Mouse (Mus musculus): ENCODE data around the gene Zc3h12d. TPM values are rescaled to one million over a fixed set of nuclear protein-coding genes. Genes with fewer than 3 reads are reported as not detected.

Zc3h12d gene
- polyA plus RNA-seq, 1 experiment: not detected

DNA sequence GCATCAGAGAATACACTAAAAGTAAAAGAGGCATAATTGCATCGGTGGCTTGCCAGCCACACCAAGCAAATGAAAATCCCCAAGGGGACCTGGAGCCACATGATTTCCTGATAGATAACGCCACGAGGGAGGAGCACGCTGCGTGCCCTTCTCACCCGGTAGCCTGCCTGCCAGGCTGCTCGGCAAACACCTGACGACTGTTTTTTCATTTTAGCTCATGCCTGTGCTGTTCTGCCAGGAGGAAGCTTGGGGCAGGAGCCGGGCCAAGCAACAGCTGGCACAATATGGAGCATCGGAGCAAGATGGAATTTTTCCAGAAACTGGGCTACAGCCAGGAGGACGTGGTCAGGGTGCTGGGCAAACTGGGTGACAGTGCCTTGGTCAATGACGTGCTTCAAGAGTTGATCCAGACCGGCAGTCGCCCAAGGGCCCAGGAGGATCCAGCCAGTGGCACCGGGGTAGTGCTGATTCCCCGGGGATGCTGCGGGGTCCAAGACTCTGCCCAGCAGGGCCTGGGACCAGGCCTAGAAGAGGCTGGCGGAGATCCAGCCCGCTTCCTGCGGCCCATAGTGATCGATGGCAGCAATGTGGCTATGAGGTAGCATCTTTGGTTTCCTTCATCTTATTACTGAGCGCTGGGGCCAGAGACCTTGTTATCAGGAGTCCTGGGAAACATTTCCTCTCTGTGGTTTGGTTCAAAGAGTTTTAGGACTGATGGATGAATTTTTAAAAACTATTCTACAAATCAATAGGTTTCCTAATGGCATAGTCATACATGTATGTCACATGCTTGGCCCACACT, 7.5 kb downstream of the Zc3h12d start:
- Histone ChIP-seq H3K27me3 (ENCODE audit: control insufficient read depth, insufficient read depth, insufficient read length) (no peaks in the 10 kb centered on the region), H3K4me3 (ENCODE audit: insufficient read depth, poor library complexity, severe bottlenecking) (no peak overlapping the region), H3ac (ENCODE audit: control insufficient read depth, insufficient read length, low read depth) (no peak overlapping the region), H3K79me2 (ENCODE audit: control insufficient read depth, insufficient read depth) (no peaks in the 10 kb centered on the region), H3K79me3 (ENCODE audit: low read depth) (no peaks in the 10 kb centered on the region), H3K36me3 (ENCODE audit: control insufficient read depth, insufficient read depth) (no peaks in the 10 kb centered on the region)
- TF ChIP-seq MYOD1 (IDR thresholded peaks at IDR 0.05; ENCODE audit: control insufficient read depth, insufficient read length, low read depth) (no peak), MYOG (IDR thresholded peaks at IDR 0.05; ENCODE audit: control insufficient read depth, extremely low read depth, insufficient read length) (no peak), CTCF (IDR thresholded peaks at IDR 0.05; ENCODE audit: control insufficient read depth, insufficient read depth, insufficient read length) (no peak), MAX (IDR thresholded peaks at IDR 0.05) (no peak), USF1 (IDR thresholded peaks at IDR 0.05; ENCODE audit: low read depth) (no peak), FOSL1 (IDR thresholded peaks at IDR 0.05; ENCODE audit: insufficient read depth, low read length, poor library complexity, severe bottlenecking) (no peak), CEBPB (IDR thresholded peaks at IDR 0.05; ENCODE audit: low read depth) (no peak)

DNA sequence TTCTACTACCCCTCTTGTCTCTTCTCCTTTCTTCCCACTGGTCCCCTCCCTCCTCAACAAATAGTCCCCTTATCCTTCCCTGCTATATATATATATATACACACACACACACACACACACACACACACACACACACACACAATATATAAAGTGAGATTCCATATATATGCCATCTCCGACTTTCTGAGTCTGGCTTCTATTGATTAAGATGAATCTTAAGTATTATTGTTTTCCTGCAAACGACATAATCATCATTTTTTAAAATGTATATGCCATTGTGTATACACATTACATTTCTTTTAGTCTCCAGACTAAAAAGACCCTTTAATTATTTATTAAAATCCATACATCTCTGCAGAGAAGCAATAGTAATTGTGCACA, 8.1 kb downstream of the Zc3h12d start:
- H3K4me3 ChIP-seq (ENCODE audit: insufficient read depth, poor library complexity, severe bottlenecking): no peak overlapping the region
- TF ChIP-seq USF1 (IDR thresholded peaks at IDR 0.05; ENCODE audit: low read depth) (no peak), MYOG (IDR thresholded peaks at IDR 0.05; ENCODE audit: control insufficient read depth, extremely low read depth, insufficient read length) (no peak), CTCF (IDR thresholded peaks at IDR 0.05; ENCODE audit: control insufficient read depth, insufficient read depth, insufficient read length) (no peak), CEBPB (IDR thresholded peaks at IDR 0.05; ENCODE audit: low read depth) (no peak), FOSL1 (IDR thresholded peaks at IDR 0.05; ENCODE audit: insufficient read depth, low read length, poor library complexity, severe bottlenecking) (no peak), MAX (IDR thresholded peaks at IDR 0.05) (no peak), MYOD1 (IDR thresholded peaks at IDR 0.05; ENCODE audit: control insufficient read depth, insufficient read length, low read depth) (no peak)
- no peaks in the 10 kb centered on the region for H3K79me2 ChIP-seq (ENCODE audit: control insufficient read depth, insufficient read depth)
- no peaks in the 10 kb centered on the region for H3K27me3 ChIP-seq (ENCODE audit: control insufficient read depth, insufficient read depth, insufficient read length)
- H3ac ChIP-seq (ENCODE audit: control insufficient read depth, insufficient read length, low read depth): no peak overlapping the region
- no peaks in the 10 kb centered on the region for H3K79me3 ChIP-seq (ENCODE audit: low read depth)
- H3K36me3 ChIP-seq (ENCODE audit: control insufficient read depth, insufficient read depth): no peaks in the 10 kb centered on the region

DNA sequence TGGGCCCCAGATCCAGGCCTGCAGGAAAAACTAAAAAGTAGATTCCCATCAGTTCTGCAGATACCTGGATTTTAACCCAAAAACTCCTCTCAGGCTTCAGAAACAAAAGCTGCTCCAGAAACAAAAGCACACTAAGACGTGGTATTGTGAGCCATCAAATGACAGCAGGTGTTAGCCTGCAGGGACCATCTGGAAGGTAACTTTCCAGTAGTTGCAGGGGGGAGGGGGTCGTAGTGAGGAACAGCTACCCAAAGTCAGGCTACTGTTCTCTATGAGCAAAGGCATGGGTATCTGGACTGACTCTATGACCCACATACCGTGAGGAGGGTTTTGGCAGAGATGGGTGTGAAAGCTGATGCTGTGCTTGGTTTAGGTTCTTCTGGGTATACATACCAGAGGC, 8.5 kb downstream of the Zc3h12d start:
- H3K27me3 ChIP-seq (ENCODE audit: control insufficient read depth, insufficient read depth, insufficient read length): no peaks in the 10 kb centered on the region
- no peak for TF ChIP-seq MYOG (IDR thresholded peaks at IDR 0.05; ENCODE audit: control insufficient read depth, extremely low read depth, insufficient read length)
- no peak for TF ChIP-seq USF1 (IDR thresholded peaks at IDR 0.05; ENCODE audit: low read depth)
- no peak for TF ChIP-seq MAX (IDR thresholded peaks at IDR 0.05)
- H3ac ChIP-seq (ENCODE audit: control insufficient read depth, insufficient read length, low read depth): no peak overlapping the region
- H3K79me3 ChIP-seq (ENCODE audit: low read depth): no peaks in the 10 kb centered on the region
- H3K4me3 ChIP-seq (ENCODE audit: insufficient read depth, poor library complexity, severe bottlenecking): no peak overlapping the region
- no peaks in the 10 kb centered on the region for H3K79me2 ChIP-seq (ENCODE audit: control insufficient read depth, insufficient read depth)
- no peaks in the 10 kb centered on the region for H3K36me3 ChIP-seq (ENCODE audit: control insufficient read depth, insufficient read depth)

DNA sequence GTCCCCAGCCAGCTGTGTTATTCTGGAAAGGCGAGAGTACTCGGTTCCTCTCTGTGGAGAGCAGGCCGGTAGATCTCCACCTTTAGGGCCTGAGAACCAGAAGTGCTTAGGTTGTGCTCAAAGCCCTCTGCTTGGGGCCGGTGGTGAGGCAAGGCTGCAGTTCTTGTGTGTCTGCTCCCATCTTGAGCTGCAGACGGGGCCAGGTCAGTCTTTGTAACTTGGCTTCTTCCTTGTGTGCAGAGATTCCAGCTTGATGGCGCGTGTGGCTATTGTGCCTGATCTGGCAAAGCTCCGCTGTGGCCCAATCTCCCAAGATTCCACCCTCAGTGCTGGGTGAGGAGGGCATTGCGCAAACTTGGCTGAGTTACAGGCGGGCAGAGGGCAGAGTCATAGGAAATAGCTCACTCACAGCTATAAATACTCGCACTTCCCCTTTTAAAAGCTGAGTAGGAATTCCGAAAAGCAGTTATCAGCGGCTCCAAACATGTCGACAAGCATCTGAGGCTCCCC, 9.4 kb downstream of the Zc3h12d start:
- H3K79me2 ChIP-seq (ENCODE audit: control insufficient read depth, insufficient read depth): no peaks in the 10 kb centered on the region
- no peak overlapping the region for H3K4me3 ChIP-seq (ENCODE audit: insufficient read depth, poor library complexity, severe bottlenecking)
- no peak overlapping the region for H3ac ChIP-seq (ENCODE audit: control insufficient read depth, insufficient read length, low read depth)
- H3K27me3 ChIP-seq (ENCODE audit: control insufficient read depth, insufficient read depth, insufficient read length): no peaks in the 10 kb centered on the region
- no peaks in the 10 kb centered on the region for H3K79me3 ChIP-seq (ENCODE audit: low read depth)
- TF ChIP-seq CTCF (IDR thresholded peaks at IDR 0.05; ENCODE audit: control insufficient read depth, insufficient read depth, insufficient read length) (no peak), CEBPB (IDR thresholded peaks at IDR 0.05; ENCODE audit: low read depth) (peak; percentile 96)
- no peaks in the 10 kb centered on the region for H3K36me3 ChIP-seq (ENCODE audit: control insufficient read depth, insufficient read depth)

DNA sequence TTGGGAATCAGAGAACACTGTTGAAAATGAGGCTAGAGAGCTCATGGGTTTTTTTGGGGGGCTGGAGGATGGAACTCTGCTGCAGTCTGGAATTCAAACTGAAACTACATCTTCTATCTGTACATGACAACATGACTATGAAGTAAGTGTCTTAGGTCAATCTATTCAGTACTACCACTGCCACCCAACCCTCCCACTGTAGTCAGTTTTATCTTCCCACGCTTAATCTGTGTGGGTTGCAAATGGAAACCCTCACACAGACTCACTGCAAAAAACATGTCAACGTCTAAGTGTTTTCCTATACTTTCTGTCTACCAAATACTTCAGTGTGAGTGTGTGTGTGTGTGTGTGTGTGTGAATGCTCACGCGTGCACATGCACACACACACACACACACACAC, 10.9 kb downstream of the Zc3h12d start:
- Histone ChIP-seq H3K4me3 (ENCODE audit: insufficient read depth, poor library complexity, severe bottlenecking) (no peak overlapping the region), H3ac (ENCODE audit: control insufficient read depth, insufficient read length, low read depth) (no peak overlapping the region), H3K79me3 (ENCODE audit: low read depth) (no peaks in the 10 kb centered on the region), H3K27me3 (ENCODE audit: control insufficient read depth, insufficient read depth, insufficient read length) (no peaks in the 10 kb centered on the region), H3K36me3 (ENCODE audit: control insufficient read depth, insufficient read depth) (no peaks in the 10 kb centered on the region), H3K79me2 (ENCODE audit: control insufficient read depth, insufficient read depth) (no peaks in the 10 kb centered on the region)
- no peak for TF ChIP-seq FOSL1 (IDR thresholded peaks at IDR 0.05; ENCODE audit: insufficient read depth, low read length, poor library complexity, severe bottlenecking)
- no peak for TF ChIP-seq MYOD1 (IDR thresholded peaks at IDR 0.05; ENCODE audit: control insufficient read depth, insufficient read length, low read depth)
- no peak for TF ChIP-seq USF1 (IDR thresholded peaks at IDR 0.05; ENCODE audit: low read depth)
- no peak for TF ChIP-seq MYOG (IDR thresholded peaks at IDR 0.05; ENCODE audit: control insufficient read depth, extremely low read depth, insufficient read length)
- no peak for TF ChIP-seq MAX (IDR thresholded peaks at IDR 0.05)
- TF ChIP-seq CTCF (IDR thresholded peaks at IDR 0.05; ENCODE audit: control insufficient read depth, insufficient read depth, insufficient read length): no peak
- no peak for TF ChIP-seq CEBPB (IDR thresholded peaks at IDR 0.05; ENCODE audit: low read depth)

DNA sequence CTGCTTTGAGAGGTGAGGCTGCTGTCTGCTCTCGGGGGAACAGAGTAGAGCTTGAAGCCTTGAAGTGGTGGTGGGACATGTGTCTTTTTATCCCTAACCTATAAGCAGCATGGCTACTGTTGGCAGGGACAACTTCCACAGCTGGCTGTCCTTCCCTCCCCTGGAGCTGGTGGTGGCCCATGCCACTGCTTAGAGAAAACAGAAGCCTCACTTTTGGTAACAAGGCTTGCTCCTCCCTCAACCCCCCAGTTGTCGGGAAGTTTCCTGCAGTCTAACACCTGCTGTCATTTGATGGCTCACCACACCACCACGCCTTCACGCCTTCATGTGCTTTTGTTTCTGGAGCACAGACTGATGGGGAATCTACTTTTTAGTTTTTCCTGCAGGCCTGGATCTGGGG, 11.9 kb downstream of the Zc3h12d start:
- H3K27me3 ChIP-seq (ENCODE audit: control insufficient read depth, insufficient read depth, insufficient read length): peaks cover 3% of the 10 kb centered on the region
- no peaks in the 10 kb centered on the region for H3K36me3 ChIP-seq (ENCODE audit: control insufficient read depth, insufficient read depth)
- no peaks in the 10 kb centered on the region for H3K79me2 ChIP-seq (ENCODE audit: control insufficient read depth, insufficient read depth)
- TF ChIP-seq CEBPB (IDR thresholded peaks at IDR 0.05; ENCODE audit: low read depth) (no peak), FOSL1 (IDR thresholded peaks at IDR 0.05; ENCODE audit: insufficient read depth, low read length, poor library complexity, severe bottlenecking) (no peak), USF1 (IDR thresholded peaks at IDR 0.05; ENCODE audit: low read depth) (no peak), CTCF (IDR thresholded peaks at IDR 0.05; ENCODE audit: control insufficient read depth, insufficient read depth, insufficient read length) (no peak)
- no peak overlapping the region for H3ac ChIP-seq (ENCODE audit: control insufficient read depth, insufficient read length, low read depth)
- H3K4me3 ChIP-seq (ENCODE audit: insufficient read depth, poor library complexity, severe bottlenecking): no peak overlapping the region
- H3K79me3 ChIP-seq (ENCODE audit: low read depth): no peaks in the 10 kb centered on the region

Data from C2C12 (cell line).